Mouse (Mus musculus) limb, embryonic 11.5 days (tissue): ENCODE results near the gene Egln1. TPM values are rescaled to one million over a fixed set of nuclear protein-coding genes. Genes with fewer than 3 reads are reported as not detected.

Source experiments
- ATAC-seq: fragments of 200-750 bp; cut with Nextera tagmentation; 2 replicates; pipeline ENCODE4 v1.8.0; 2017; ENCODE audit warnings: low read depth; ENCODE audit not compliant: insufficient number of reproducible peaks, low FRiP score, low TSS enrichment
- DNase-seq: peaks from one replicate; pipeline ENCODE4 v3.0.0-alpha.2; 2015; ENCODE audit warnings: low spot score
- H3K27ac ChIP-seq: fragments of 300-500 bp; sonication (generic); replicated peaks from 2 replicates; pipeline ENCODE4 v1.5.1; 2014; ENCODE audit warnings: low read depth, mild to moderate bottlenecking, low read length
- H3K27me3 ChIP-seq: fragments of 300-500 bp; sonication (generic); 2 replicates; pipeline ENCODE4 v1.6.1; 2014; ENCODE audit warnings: mild to moderate bottlenecking, low read length, mixed read lengths; ENCODE audit not compliant: control insufficient read depth, insufficient read depth
- H3K36me3 ChIP-seq: fragments of 300-500 bp; sonication (generic); 2 replicates; pipeline ENCODE4 v1.6.1; 2014; ENCODE audit warnings: mild to moderate bottlenecking, low read length, moderate library complexity, mixed read lengths; ENCODE audit not compliant: control insufficient read depth, insufficient read depth
- H3K4me1 ChIP-seq: fragments of 300-500 bp; sonication (generic); 2 replicates; pipeline ENCODE4 v1.6.1; 2014; ENCODE audit warnings: low read length, mixed read lengths; ENCODE audit not compliant: control insufficient read depth, insufficient read depth
- H3K4me2 ChIP-seq: fragments of 300-500 bp; sonication (generic); 2 replicates; pipeline ENCODE4 v1.6.1; 2014; ENCODE audit warnings: low read depth, mild to moderate bottlenecking, moderate library complexity; ENCODE audit not compliant: severe bottlenecking
- H3K4me3 ChIP-seq: fragments of 300-500 bp; sonication (generic); 2 replicates; pipeline ENCODE4 v1.5.1; 2014; ENCODE audit warnings: low read depth, low read length
- H3K9ac ChIP-seq: fragments of 300-500 bp; sonication (generic); 2 replicates; pipeline ENCODE4 v1.6.1; 2014; ENCODE audit warnings: mild to moderate bottlenecking, low read length
- H3K9me3 ChIP-seq: fragments of 300-500 bp; sonication (generic); 2 replicates; pipeline ENCODE4 v1.6.1; 2016; ENCODE audit warnings: low read length; ENCODE audit not compliant: control insufficient read depth
- WGBS: fragments of 180-500 bp; shearing (Covaris S2); extraction: QIAGEN DNeasy Blood & Tissue Kit; methylation state at CpG from one replicate; pipeline ENCODE4 v1.1.7; 2014; 5-methylcytosine and 5-hydroxymethylcytosine counted together
- polyA plus RNA-seq: library from polyadenylated mRNA; unstranded; fragments of >200 nt; fragmentation: Nextera tagmentation; extraction: Ambion mirVana; gene quantifications from 2 replicates; pipeline ENCODE4 v1.2.1, GENCODE M21; 2014

Gene Egln1
- polyA plus RNA-seq, 1 experiment from 2014 or later: 15.1 TPM

DNA sequence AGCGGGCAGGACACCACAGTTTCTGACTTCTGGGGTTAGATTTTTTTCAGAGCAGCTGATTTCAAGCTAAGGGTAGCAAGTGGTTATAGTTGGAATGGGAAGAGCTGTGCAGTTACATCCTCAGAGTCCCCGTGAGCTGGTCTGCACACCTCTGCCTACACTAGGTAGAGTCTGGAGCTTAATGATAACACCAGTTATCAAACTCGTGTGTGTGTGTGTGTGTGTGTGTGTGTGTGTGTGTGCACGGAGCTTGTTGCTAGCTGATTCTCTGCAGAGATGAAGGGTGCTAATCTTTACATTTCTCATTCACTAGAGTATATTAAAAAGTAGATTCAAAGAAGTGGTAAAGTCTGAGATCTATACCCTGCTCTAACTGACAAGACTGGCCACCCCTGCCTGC lies 25.1 kb upstream of the Egln1 start:
- Histone ChIP-seq H3K9ac (no peak overlapping the region), H3K4me2 (no peak overlapping the region), H3K27me3 (no peaks in the 10 kb centered on the region), H3K4me1 (no peaks in the 10 kb centered on the region), H3K36me3 (no peaks in the 10 kb centered on the region), H3K9me3 (no peaks in the 10 kb centered on the region), H3K4me3 (no peak overlapping the region), H3K27ac (no peak overlapping the region)
- DNase-seq: no peak
- WGBS: 76% methylated on average over 4 of the region's 4 CpGs
- ATAC-seq: no peak

DNA sequence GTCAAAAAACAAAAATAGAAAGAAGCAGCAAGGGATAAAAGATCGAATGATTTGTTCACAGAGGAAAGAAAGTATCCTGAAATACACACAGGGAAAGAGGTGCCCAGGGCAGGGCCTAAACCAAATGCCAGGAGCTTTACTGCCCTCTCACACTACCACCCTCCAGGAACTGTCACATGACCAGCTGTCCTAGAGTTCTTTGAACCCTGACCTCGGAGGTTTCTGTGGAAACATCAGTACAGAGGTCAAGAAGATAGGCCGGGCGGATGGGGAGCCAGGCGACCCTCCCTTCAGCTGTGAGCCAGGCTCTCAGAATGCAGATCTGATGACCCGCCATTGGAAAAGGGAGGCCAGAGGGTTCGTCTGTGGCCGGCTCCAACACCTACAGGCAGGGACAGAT lies 24.1 kb upstream of the Egln1 start:
- Histone ChIP-seq H3K27ac (no peak overlapping the region), H3K27me3 (no peaks in the 10 kb centered on the region), H3K4me1 (no peaks in the 10 kb centered on the region), H3K9ac (no peak overlapping the region), H3K9me3 (no peaks in the 10 kb centered on the region), H3K4me3 (no peak overlapping the region), H3K4me2 (no peak overlapping the region), H3K36me3 (no peaks in the 10 kb centered on the region)
- no peak for DNase-seq
- WGBS: 75% methylated on average over 8 of the region's 8 CpGs
- no peak for ATAC-seq

DNA sequence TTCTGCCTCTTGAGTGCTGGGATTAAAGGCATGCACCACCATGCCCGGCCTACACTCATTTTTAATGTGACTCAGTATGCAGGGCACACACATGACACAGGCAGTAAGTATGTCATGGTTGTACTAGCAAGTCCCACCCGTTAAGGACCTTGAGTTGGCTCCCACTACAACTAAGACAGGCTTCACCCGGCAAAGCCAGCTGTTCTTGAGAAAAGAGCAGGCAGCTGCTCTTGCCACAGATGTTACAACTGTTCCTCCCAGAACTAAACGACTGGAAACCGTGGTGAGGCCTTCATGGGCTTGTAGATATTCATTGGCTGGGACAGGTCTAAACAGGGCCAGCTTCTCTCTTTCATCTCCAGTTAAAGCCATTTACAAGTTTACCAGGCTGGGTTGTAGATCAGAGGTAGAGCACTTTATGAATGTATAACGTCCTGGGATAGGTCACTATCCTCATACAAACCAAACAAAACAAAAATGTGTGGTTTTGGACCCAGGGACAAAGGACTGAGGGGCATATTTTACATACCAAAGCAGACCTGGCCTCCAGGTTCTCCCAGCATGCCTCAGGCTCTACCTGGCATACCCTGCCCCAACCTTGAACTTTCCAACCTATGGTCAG lies 21.3 kb upstream of the Egln1 start:
- no peaks in the 10 kb centered on the region for H3K27me3 ChIP-seq
- no peak overlapping the region for H3K4me3 ChIP-seq
- DNase-seq (no peak), ATAC-seq (no peak)
- H3K27ac ChIP-seq: no peak overlapping the region
- WGBS: 70% methylated on average over 6 of the region's 6 CpGs
- no peaks in the 10 kb centered on the region for H3K4me1 ChIP-seq
- H3K9me3 ChIP-seq: no peaks in the 10 kb centered on the region
- no peak overlapping the region for H3K4me2 ChIP-seq
- H3K9ac ChIP-seq: no peak overlapping the region
- no peaks in the 10 kb centered on the region for H3K36me3 ChIP-seq

DNA sequence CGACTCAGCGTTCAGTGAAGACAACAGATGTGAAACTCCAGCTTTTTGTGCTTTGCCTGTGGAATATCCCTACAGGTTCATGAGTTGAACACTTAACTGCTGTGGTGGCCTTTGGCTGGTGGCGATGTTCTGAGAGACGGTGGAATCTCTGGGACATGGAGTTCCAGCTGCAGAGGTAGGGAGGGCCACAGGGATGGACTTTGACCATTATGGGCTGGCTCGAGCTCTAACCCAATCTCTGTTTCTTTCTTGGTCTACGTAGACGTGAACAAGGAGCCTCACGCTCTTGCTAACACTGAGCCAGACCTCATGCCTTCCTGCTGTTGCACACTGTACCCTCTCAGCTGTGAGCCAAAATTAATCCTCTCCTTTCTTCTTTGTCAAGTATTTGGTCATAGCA lies 15.8 kb upstream of the Egln1 start:
- no peak overlapping the region for H3K4me3 ChIP-seq
- H3K9me3 ChIP-seq: no peaks in the 10 kb centered on the region
- H3K27ac ChIP-seq: no peak overlapping the region
- no peak overlapping the region for H3K4me2 ChIP-seq
- no peak for ATAC-seq
- H3K9ac ChIP-seq: no peak overlapping the region
- H3K4me1 ChIP-seq: no peaks in the 10 kb centered on the region
- H3K36me3 ChIP-seq: no peaks in the 10 kb centered on the region
- H3K27me3 ChIP-seq: no peaks in the 10 kb centered on the region
- no peak for DNase-seq
- WGBS: 91% methylated on average over 8 of the region's 8 CpGs

DNA sequence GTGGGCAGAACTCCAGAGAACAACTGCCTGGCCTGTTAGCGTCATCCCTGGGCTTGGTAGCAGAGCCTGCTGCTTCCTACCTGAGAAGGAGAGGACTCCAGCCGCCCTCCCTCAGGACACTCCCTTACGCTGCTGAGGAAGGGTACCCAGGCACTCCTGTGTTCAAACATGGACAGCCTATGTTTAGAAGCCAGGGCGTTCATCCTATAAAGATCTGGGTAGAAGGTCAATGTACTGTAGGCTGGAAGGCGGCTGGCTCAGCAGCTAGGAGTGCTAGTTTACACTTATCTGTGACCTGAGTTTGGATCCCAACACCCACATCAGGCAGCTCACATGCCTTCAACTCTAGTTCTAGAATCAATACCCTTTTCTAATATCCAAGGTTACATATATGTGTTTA lies 14.1 kb upstream of the Egln1 start:
- Histone ChIP-seq H3K27ac (no peak overlapping the region), H3K4me2 (no peak overlapping the region), H3K9me3 (no peaks in the 10 kb centered on the region), H3K4me1 (no peaks in the 10 kb centered on the region), H3K9ac (no peak overlapping the region), H3K27me3 (no peaks in the 10 kb centered on the region), H3K36me3 (no peaks in the 10 kb centered on the region), H3K4me3 (no peak overlapping the region)
- 90% methylated on average over 5 of the region's 5 CpGs for WGBS
- DNase-seq (no peak), ATAC-seq (no peak)

DNA sequence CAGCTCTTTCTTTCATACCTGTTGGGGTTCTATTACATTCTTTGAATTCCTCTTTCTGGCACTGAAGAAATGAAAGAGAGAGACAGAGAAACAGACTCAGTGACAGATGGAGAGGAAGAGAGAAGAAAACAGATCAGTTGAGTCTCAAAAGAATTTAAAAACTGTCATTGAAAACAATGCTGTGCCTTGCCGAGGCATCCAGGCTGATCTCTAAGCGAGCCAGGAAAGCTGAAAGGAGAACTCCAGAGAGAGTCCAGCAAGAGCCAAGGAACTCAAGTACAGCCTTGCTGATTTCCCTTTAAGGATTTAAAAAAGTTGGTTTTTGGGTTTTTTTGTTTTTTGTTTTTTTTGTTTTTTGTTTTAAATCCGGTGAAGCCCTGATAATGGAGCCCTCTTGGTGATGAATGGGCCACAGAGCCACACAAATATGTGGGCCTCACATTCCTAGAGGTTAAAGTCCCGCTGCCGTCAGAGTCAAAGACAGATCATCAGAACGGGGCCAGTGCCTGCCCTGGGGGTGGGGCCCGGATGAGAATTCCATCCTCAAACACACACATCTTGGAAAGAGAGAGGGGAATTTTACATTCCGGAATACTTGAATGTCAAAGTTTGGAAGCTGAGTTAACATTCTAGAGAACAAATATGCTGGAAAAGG lies 11.2 kb upstream of the Egln1 start:
- H3K4me3 ChIP-seq: no peak overlapping the region
- no peak overlapping the region for H3K27ac ChIP-seq
- ATAC-seq (no peak), DNase-seq (no peak)
- no peak overlapping the region for H3K4me2 ChIP-seq
- no peak overlapping the region for H3K9ac ChIP-seq
- no peaks in the 10 kb centered on the region for H3K4me1 ChIP-seq
- no peaks in the 10 kb centered on the region for H3K36me3 ChIP-seq
- 32% methylated on average over 8 of the region's 8 CpGs for WGBS
- no peaks in the 10 kb centered on the region for H3K27me3 ChIP-seq
- H3K9me3 ChIP-seq: no peaks in the 10 kb centered on the region

DNA sequence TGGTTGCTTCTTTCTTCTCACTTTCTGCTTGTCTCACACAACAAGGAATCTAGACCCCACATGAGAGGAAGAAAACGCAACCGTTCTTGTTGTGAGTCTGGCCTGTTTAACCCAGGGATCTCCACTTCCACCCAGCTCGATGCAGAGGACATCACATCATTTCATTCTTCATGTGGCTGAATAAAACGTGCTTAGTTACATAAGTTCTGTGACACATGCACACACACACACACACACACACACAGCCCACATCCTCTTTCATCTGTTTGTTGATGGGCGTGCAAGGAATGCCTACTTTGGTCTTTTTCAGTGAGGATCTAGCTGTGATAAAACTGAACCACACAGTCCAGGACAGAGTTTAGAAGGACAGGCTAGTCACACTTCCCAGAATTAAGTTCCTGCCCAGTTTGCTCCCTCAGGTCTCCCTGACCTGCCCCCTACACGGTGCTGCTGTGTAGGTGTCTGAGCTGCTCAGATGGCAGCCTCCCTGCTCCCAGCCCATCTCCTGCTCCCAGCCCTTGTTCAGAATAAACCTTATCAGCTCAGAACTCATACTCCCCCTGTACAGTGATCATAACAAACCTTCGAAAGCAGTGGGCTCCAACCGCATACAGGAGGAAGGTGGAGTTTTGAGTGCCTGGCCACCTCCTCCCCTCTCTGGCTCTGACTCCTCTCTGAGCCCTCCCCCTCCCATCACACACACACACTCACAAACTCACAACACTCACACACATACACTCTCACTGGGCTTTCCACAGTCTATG lies 10.5 kb upstream of the Egln1 start:
- DNase-seq (no peak), ATAC-seq (no peak)
- Histone ChIP-seq H3K9ac (no peak overlapping the region), H3K4me2 (no peak overlapping the region), H3K27ac (no peak overlapping the region), H3K27me3 (no peaks in the 10 kb centered on the region), H3K9me3 (no peaks in the 10 kb centered on the region), H3K36me3 (no peaks in the 10 kb centered on the region), H3K4me3 (no peak overlapping the region), H3K4me1 (no peaks in the 10 kb centered on the region)
- 72% methylated on average over 8 of the region's 8 CpGs for WGBS

DNA sequence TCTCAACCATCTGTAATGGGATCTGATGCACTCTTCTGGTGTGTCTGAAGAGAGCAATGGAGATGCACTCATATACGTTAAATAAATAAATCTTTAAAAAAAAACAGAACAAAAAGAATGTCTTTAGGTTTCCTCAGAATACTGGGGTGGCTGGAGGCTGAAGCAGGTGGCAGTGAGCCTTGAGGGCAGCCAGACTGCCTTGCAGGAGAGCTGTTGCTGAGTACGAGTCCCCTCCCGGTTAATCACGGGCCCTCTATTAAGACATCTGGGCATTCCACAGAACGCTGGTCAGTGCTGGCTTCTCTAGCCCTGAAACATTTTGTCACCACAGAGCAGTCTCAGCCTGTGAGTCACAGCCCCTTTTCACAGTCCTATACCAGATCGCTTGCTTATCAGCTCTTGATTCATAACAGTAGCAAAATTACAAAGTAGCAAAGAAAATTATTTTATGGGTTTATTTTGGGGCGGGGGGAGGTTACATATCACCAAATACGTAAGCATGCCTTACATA lies 5.5 kb upstream of the Egln1 start:
- H3K27me3 ChIP-seq: no peaks in the 10 kb centered on the region
- H3K4me3 ChIP-seq: no peak overlapping the region
- no peak for ATAC-seq
- no peaks in the 10 kb centered on the region for H3K36me3 ChIP-seq
- H3K4me2 ChIP-seq: no peak overlapping the region
- WGBS: 78% methylated on average over 8 of the region's 8 CpGs
- H3K9me3 ChIP-seq: no peaks in the 10 kb centered on the region
- no peak for DNase-seq
- no peak overlapping the region for H3K27ac ChIP-seq
- no peak overlapping the region for H3K9ac ChIP-seq
- peaks cover 2% of the 10 kb centered on the region; the same call in 1 of the 2 replicates for H3K4me1 ChIP-seq
